Mouse (Mus musculus) spleen, postnatal 4 days (tissue): ENCODE measurements around the gene Pnldc1.
"Not testable (repeated sequence)": the region's sequence is repeated elsewhere in the genome, so short reads cannot be mapped to it uniquely, and the experiment has no call there.

ENCODE experiments used
- DNase-seq, 2 experiments: peaks; one replicate each; pipeline ENCODE4 v3.0.0; 2022; ENCODE audit warnings: low spot score in 2 of 2

Gene Pnldc1

GRCm38 (mm10) chr17:12906436-12906835 lies 3.6 kb downstream of the Pnldc1 start:
- DNase-seq = no peak

- no peak for DNase-seq
These were observed 4.2 kb downstream of the Pnldc1 start for GRCm38 (mm10) chr17:12905810-12906209.

- DNase-seq = no peak
These were observed 5.7 kb downstream of the Pnldc1 start for GRCm38 (mm10) chr17:12904349-12904748.

GRCm38 (mm10) chr17:12903372-12904333 lies 6.4 kb downstream of the Pnldc1 start:
- no peak for DNase-seq

GRCm38 (mm10) chr17:12902291-12902690 lies 7.7 kb downstream of the Pnldc1 start:
- no peak for DNase-seq

- not testable (repeated sequence) for DNase-seq
These were observed 11.4 kb downstream of the Pnldc1 start for GRCm38 (mm10) chr17:12898607-12899006.

- no peak for DNase-seq
These were observed 12.4 kb downstream of the Pnldc1 start for GRCm38 (mm10) chr17:12897674-12898073.

GRCm38 (mm10) chr17:12892033-12892432 lies 18.0 kb downstream of the Pnldc1 start:
- DNase-seq = no peak

GRCm38 (mm10) chr17:12891054-12891453 lies 19.0 kb downstream of the Pnldc1 start:
- no peak for DNase-seq

- DNase-seq = no peak
These were observed 22.8 kb downstream of the Pnldc1 start for GRCm38 (mm10) chr17:12887021-12887775.

GRCm38 (mm10) chr17:12886620-12887019 lies 23.4 kb downstream of the Pnldc1 start:
- no peak for DNase-seq

- DNase-seq = no peak
These were observed 28.8 kb downstream of the Pnldc1 start for GRCm38 (mm10) chr17:12881216-12881615.

GRCm38 (mm10) chr17:12880178-12880577 lies 29.9 kb downstream of the Pnldc1 start:
- DNase-seq = peak; percentile 74 to 88

- DNase-seq = no peak
These were observed 34.3 kb downstream of the Pnldc1 start, which contains the start of gene Mrgprh for GRCm38 (mm10) chr17:12875734-12876133. Mrgprh (plus strand) TSS chr17:12876034.

- no peak for DNase-seq
These were observed 37.6 kb downstream of the Pnldc1 start for GRCm38 (mm10) chr17:12872275-12873028.

GRCm38 (mm10) chr17:12868640-12869039 lies 41.4 kb downstream of the Pnldc1 start:
- no peak for DNase-seq

- DNase-seq = no peak
These were observed 42.0 kb downstream of the Pnldc1 start, which contains the start of gene Mas1 for GRCm38 (mm10) chr17:12868043-12868442. Mas1 (minus strand) TSS chr17:12868143.

GRCm38 (mm10) chr17:12866853-12867252 lies 43.2 kb downstream of the Pnldc1 start:
- DNase-seq = no peak

- no peak for DNase-seq
These were observed 44.6 kb downstream of the Pnldc1 start for GRCm38 (mm10) chr17:12865407-12865806.

GRCm38 (mm10) chr17:12864111-12864510 lies 45.9 kb downstream of the Pnldc1 start:
- DNase-seq = no peak

- DNase-seq = no peak
These were observed 51.0 kb downstream of the Pnldc1 start for GRCm38 (mm10) chr17:12859006-12859520.
